Comparison of ENCODE assay signal across 8 mouse cellular contexts in genomic region chr7:109445012-109445411, GRCm38 (mm10). TPM values are rescaled to one million over a fixed set of nuclear protein-coding genes. Genes with fewer than 3 reads are reported as not detected.
DNase-seq lines count a peak whose midpoint lies in the region; ATAC-seq and TF ChIP-seq lines count a peak whose summit lies in the region.

No protein-coding gene starts in this region.

- H3K4me2 ChIP-seq in forebrain, embryonic 12.5 days, result no peak overlapping the region

- TF ChIP-seq POLR2A in bone marrow, adult 2 months (IDR thresholded peaks at IDR 0.05; ENCODE audit: borderline replicate concordance, control insufficient read depth, low read depth, low read length), result no peak
- TF ChIP-seq POLR2A in small intestine, adult 2 months (IDR thresholded peaks at IDR 0.05; ENCODE audit: low read depth, low read length), result no peak

- H3K27ac ChIP-seq in bone marrow, adult 2 months (ENCODE audit: control insufficient read depth, insufficient read depth, low read depth, low read length, poor library complexity), result no peak overlapping the region
- no peak overlapping the region for H3K27ac ChIP-seq in forebrain, embryonic 12.5 days
- H3K27ac ChIP-seq in small intestine, adult 2 months (ENCODE audit: insufficient read depth, low read depth, low read length), result no peak overlapping the region

- H3K4me1 ChIP-seq in bone marrow, adult 2 months (ENCODE audit: control insufficient read depth, insufficient read depth, low read length), result no peaks in the 10 kb centered on the region
- peaks cover 29% of the 10 kb centered on the region for H3K4me1 ChIP-seq in forebrain, embryonic 12.5 days
- no peaks in the 10 kb centered on the region for H3K4me1 ChIP-seq in small intestine, adult 2 months (ENCODE audit: control insufficient read depth, insufficient read depth, insufficient read length, low read length)

- TF ChIP-seq CTCF in bone marrow, adult 2 months (IDR thresholded peaks at IDR 0.05; ENCODE audit: control insufficient read depth, insufficient read depth, low read length), result peak; percentile 39; the same call in 1 of the 2 replicates
- TF ChIP-seq CTCF in small intestine, adult 2 months (IDR thresholded peaks at IDR 0.05; ENCODE audit: extremely low read depth, insufficient read length, insufficient replicate concordance, low read depth, low read length), result peak; percentile 43; the same call in 1 of the 2 replicates

- 13% methylated on average over 6 of the region's 6 CpGs for WGBS in bone marrow, adult 2 months
- 6% methylated on average over 6 of the region's 6 CpGs for WGBS in forebrain, embryonic 12.5 days
- WGBS in small intestine, adult 2 months, result 10% methylated on average over 6 of the region's 6 CpGs

- no peak overlapping the region for H3K4me3 ChIP-seq in bone marrow, adult 2 months (replicated peaks; ENCODE audit: control insufficient read depth, low read depth, low read length)
- no peak overlapping the region for H3K4me3 ChIP-seq in forebrain, embryonic 12.5 days (replicated peaks)
- no peak overlapping the region for H3K4me3 ChIP-seq in small intestine, adult 2 months (ENCODE audit: low read depth, low read length)

- ATAC-seq in forebrain, embryonic 12.5 days (ENCODE audit: low FRiP score), result peak; percentile 57; the same call in 1 of the 2 replicates

- no peak overlapping the region for H3K9ac ChIP-seq in forebrain, embryonic 12.5 days

- H3K36me3 ChIP-seq in forebrain, embryonic 12.5 days (replicated peaks), result no peaks in the 10 kb centered on the region
- H3K36me3 ChIP-seq in small intestine, adult 2 months (ENCODE audit: control insufficient read depth, insufficient read depth, low read length), result no peaks in the 10 kb centered on the region

- H3K9me3 ChIP-seq in forebrain, embryonic 12.5 days, result no peaks in the 10 kb centered on the region

- DNase-seq in cerebellum, adult 11 months, result peak; percentile 24
- no peak for DNase-seq in cerebellum, adult 9-11 months
- peak; percentile 52 for DNase-seq in 3T3-L1 (ENCODE audit: low read depth, low spot score)
- DNase-seq in kidney, postnatal 14 days, result peak; percentile 31
- peak; percentile 68 for DNase-seq in lung, postnatal 36 days

- H3K27me3 ChIP-seq in forebrain, embryonic 12.5 days, result peaks cover 9% of the 10 kb centered on the region
- no peaks in the 10 kb centered on the region for H3K27me3 ChIP-seq in small intestine, adult 2 months (ENCODE audit: control insufficient read depth, insufficient read depth, low read length)

RNA-seq across cellular contexts. Expression of gene Stk33, which starts 6.1 kb away (rescaled TPM):
- not detected in 2 replicates for polyA plus RNA-seq in bone marrow, adult 2 months (2011; ENCODE audit: insufficient read depth, insufficient read length, low replicate concordance, missing spikeins)
- polyA plus RNA-seq in forebrain, embryonic 12.5 days (2016; fragmentation: Nextera tagmentation; extraction: Ambion mirVana), result 12.0 and 12.6 TPM in 2 replicates
- not detected in 2 replicates for polyA plus RNA-seq in small intestine, adult 2 months (2012; rRNA removed)

Comparison
In these comparisons a context has a peak if more than half of its experiments do, and no peak if none do; other contexts are left out.
1. RNA of gene Stk33, which starts 6.1 kb away (polyA plus RNA-seq): 12.0 to 12.6 TPM in forebrain, embryonic 12.5 days; not detected in small intestine, adult 2 months and not detected in bone marrow, adult 2 months; every median in the first group is over 10 times any median in the second.